Mouse (Mus musculus) intestine, embryonic 16.5 days (tissue): ENCODE data around the gene Galnt12. TPM values are rescaled to one million over a fixed set of nuclear protein-coding genes. Genes with fewer than 3 reads are reported as not detected.

Experiments
- ATAC-seq: fragments of 200-750 bp; cut with Nextera tagmentation; 2 replicates; pipeline ENCODE4 v1.8.0; 2017; ENCODE audit warnings: moderate TSS enrichment, moderate library complexity
- H3K27ac ChIP-seq: fragments of 300-500 bp; sonication (generic); 2 replicates; pipeline ENCODE4 v1.5.1; 2014; ENCODE audit warnings: mild to moderate bottlenecking, low read length
- H3K27me3 ChIP-seq: fragments of 300-500 bp; sonication (generic); replicated peaks from 2 replicates; pipeline ENCODE4 v1.6.1; 2014; ENCODE audit warnings: low read length, control low read depth, mixed read lengths; ENCODE audit not compliant: control insufficient read depth, insufficient read depth
- H3K36me3 ChIP-seq: fragments of 300-500 bp; sonication (generic); 2 replicates; pipeline ENCODE4 v1.6.1; 2014; ENCODE audit warnings: low read length, control low read depth; ENCODE audit not compliant: control insufficient read depth, insufficient read depth
- H3K4me1 ChIP-seq: fragments of 300-500 bp; sonication (generic); 2 replicates; pipeline ENCODE4 v1.6.1; 2014; ENCODE audit warnings: low read length, control low read depth, mixed read lengths; ENCODE audit not compliant: control insufficient read depth, insufficient read depth
- H3K4me2 ChIP-seq: fragments of 300-500 bp; sonication (generic); 2 replicates; pipeline ENCODE4 v1.6.1; 2014; ENCODE audit warnings: low read depth, low read length, control low read depth
- H3K4me3 ChIP-seq: fragments of 300-500 bp; sonication (generic); 2 replicates; pipeline ENCODE4 v1.5.1; 2014; ENCODE audit warnings: mild to moderate bottlenecking, low read length
- H3K9ac ChIP-seq: fragments of 300-500 bp; sonication (generic); 2 replicates; pipeline ENCODE4 v1.6.1; 2014; ENCODE audit warnings: low read depth, low read length
- H3K9me3 ChIP-seq: fragments of 300-500 bp; sonication (generic); 2 replicates; pipeline ENCODE4 v1.6.1; 2016; ENCODE audit warnings: low read length, control low read depth; ENCODE audit not compliant: control insufficient read depth
- WGBS: fragments of 180-500 bp; shearing (Covaris S2); extraction: QIAGEN DNeasy Blood & Tissue Kit; methylation state at CpG from one replicate; pipeline ENCODE4 v1.1.7; 2014; 5-methylcytosine and 5-hydroxymethylcytosine counted together
- polyA plus RNA-seq: library from polyadenylated mRNA; unstranded; fragments of >200 nt; fragmentation: Nextera tagmentation; extraction: Ambion mirVana; gene quantifications from 2 replicates; pipeline ENCODE4 v1.2.1, GENCODE M21; 2015

Galnt12 gene
- polyA plus RNA-seq, 1 experiment from 2014 or later, result 21.0 TPM

GRCm38 (mm10) chr4:47161756-47162587 is 70.3 kb downstream of the Galnt12 start:
- Histone ChIP-seq H3K27ac (no peak overlapping the region), H3K27me3 (no peaks in the 10 kb centered on the region), H3K9ac (no peak overlapping the region), H3K9me3 (no peaks in the 10 kb centered on the region), H3K4me2 (no peak overlapping the region), H3K4me3 (no peak overlapping the region), H3K4me1 (0 out of 2 replicates have a peak, but pooled peaks cover 3% of the 10 kb centered on the region), H3K36me3 (no peaks in the 10 kb centered on the region)
- ATAC-seq, result no peak
- 66% methylated on average over 12 of the region's 12 CpGs for WGBS

GRCm38 (mm10) chr4:47172314-47172713 is 80.6 kb downstream of the Galnt12 start:
- Histone ChIP-seq H3K27ac (no peak overlapping the region), H3K9me3 (no peaks in the 10 kb centered on the region), H3K4me2 (no peak overlapping the region), H3K4me1 (peaks cover 8% of the 10 kb centered on the region; the same call in 1 of the 2 replicates), H3K27me3 (no peaks in the 10 kb centered on the region), H3K9ac (no peak overlapping the region), H3K4me3 (no peak overlapping the region), H3K36me3 (no peaks in the 10 kb centered on the region)
- 39% methylated on average over 1 of the region's 1 CpGs for WGBS
- peak; percentile 59 for ATAC-seq

Other genes with a start within 250 kb of the Galnt12 start
- 0.07 and 0.17 TPM in 2 replicates for gene Gabbr2, start 100.0 kb upstream of the Galnt12 start, polyA plus RNA-seq
- gene Anks6, start 34.5 kb upstream of the Galnt12 start, polyA plus RNA-seq, result 1.1 and 1.4 TPM in 2 replicates
- 12.7 and 15.1 TPM in 2 replicates for gene Col15a1, start 116.3 kb downstream of the Galnt12 start, polyA plus RNA-seq